Mouse (Mus musculus): ENCODE results near the gene Oxsr1. TPM values are rescaled to one million over a fixed set of nuclear protein-coding genes. Genes with fewer than 3 reads are reported as not detected.
"Not testable (repeated sequence)": the region's sequence is repeated elsewhere in the genome, so short reads cannot be mapped to it uniquely, and the experiment has no call there.

Oxsr1 gene
- total RNA-seq, 2 experiments from 2014 or later = 55.9 to 64.1 TPM

GRCm38 (mm10) chr9:119230829-119231228 lies 91.4 kb downstream of the Oxsr1 start:
- no peak overlapping the region for H3K4me3 ChIP-seq
- no peak for DNase-seq
- H3K27ac ChIP-seq = no peak overlapping the region

GRCm38 (mm10) chr9:119220249-119220648 lies 102.0 kb downstream of the Oxsr1 start:
- TF ChIP-seq CTCF (IDR thresholded peaks at IDR 0.05) = no peak
- H3K27ac ChIP-seq = no peak overlapping the region
- DNase-seq = no peak
- intact Hi-C loops (cut with DNase I) = no loop called here
- no peak overlapping the region for H3K4me3 ChIP-seq

More at GRCm38 (mm10) chr9:119230829-119231228, 91.4 kb downstream of the Oxsr1 start:
- no peak for TF ChIP-seq CTCF (IDR thresholded peaks at IDR 0.05)
- intact Hi-C loops (cut with DNase I) = no loop called here

GRCm38 (mm10) chr9:119219667-119220066 lies 102.6 kb downstream of the Oxsr1 start:
- intact Hi-C loops (cut with DNase I) = no loop called here
- DNase-seq = no peak

DNA sequence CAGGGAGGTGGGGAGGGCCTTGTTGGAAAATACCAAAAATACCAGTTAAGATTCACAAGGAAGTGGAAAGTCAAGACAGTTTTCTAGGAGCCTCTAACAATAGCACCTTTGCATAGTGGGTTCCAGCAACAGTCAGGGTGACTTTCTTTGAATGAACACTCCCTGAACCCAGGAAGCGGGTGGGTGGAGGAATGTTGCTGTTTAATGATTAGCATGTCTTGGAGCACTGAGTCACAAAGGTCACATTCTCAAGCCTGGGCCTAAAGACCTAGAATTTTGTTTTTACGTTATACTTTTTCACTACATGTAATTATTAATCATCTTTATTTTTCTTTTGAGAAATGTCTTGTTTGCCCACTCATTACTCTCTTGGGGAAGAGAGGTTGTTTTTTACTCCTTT lies 106.9 kb downstream of the Oxsr1 start:
- H3K4me3 ChIP-seq; DNase-seq; H3K27ac ChIP-seq; intact Hi-C loops (cut with DNase I): not testable (repeated sequence)

More at GRCm38 (mm10) chr9:119219667-119220066, 102.6 kb downstream of the Oxsr1 start:
- no peak for TF ChIP-seq CTCF (IDR thresholded peaks at IDR 0.05)
- Histone ChIP-seq H3K4me3 (no peak overlapping the region), H3K27ac (no peak overlapping the region)

- intact Hi-C loops (cut with DNase I) = no loop called here
- TF ChIP-seq CTCF (IDR thresholded peaks at IDR 0.05) = no peak
- Histone ChIP-seq H3K27ac (no peak overlapping the region), H3K4me3 (no peak overlapping the region)
- DNase-seq = no peak
Observed at GRCm38 (mm10) chr9:119214601-119215000, 107.6 kb downstream of the Oxsr1 start.

- no peak for DNase-seq
- no peak overlapping the region for H3K27ac ChIP-seq
- TF ChIP-seq CTCF (IDR thresholded peaks at IDR 0.05) = no peak
- intact Hi-C loops (cut with DNase I) = no loop called here
- H3K4me3 ChIP-seq = no peak overlapping the region
Observed at GRCm38 (mm10) chr9:119212996-119213395, 109.2 kb downstream of the Oxsr1 start.

DNA sequence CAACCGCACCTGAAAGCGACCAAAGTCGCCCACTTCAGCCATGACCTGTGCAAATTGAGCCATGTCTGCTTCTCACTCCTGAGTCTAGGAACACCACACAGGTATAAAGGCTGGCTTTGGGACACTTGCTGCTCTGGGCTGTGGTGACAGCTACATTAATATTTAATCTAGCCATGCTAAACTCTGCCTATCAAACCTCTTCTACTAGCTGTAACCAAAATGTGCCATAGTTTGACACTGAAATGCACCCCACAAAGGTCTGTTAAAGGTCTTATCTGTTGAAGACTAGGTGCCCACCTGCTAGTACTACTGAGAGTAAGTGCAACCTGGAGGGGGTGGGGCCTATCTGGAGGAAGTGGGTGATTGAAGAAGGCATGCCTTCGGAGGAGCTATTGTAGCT lies 113.2 kb downstream of the Oxsr1 start, which contains the start of gene Slc22a13:
Gene Slc22a13 (minus strand): TSS at position 101 of the 400 bp plus-strand sequence.
- TF ChIP-seq CTCF (IDR thresholded peaks at IDR 0.05) = no peak
- no peak for DNase-seq
- Histone ChIP-seq H3K27ac (no peak within 1 kb of the TSS), H3K4me3 (no peak within 1 kb of the TSS)
- intact Hi-C loops (cut with DNase I) = no loop called here

- no peak for DNase-seq
- Histone ChIP-seq H3K4me3 (no peak overlapping the region), H3K27ac (no peak overlapping the region)
- intact Hi-C loops (cut with DNase I) = no loop called here
- no peak for TF ChIP-seq CTCF (IDR thresholded peaks at IDR 0.05)
Observed at GRCm38 (mm10) chr9:119207113-119207512, 115.1 kb downstream of the Oxsr1 start.

- no peak for DNase-seq
- intact Hi-C loops (cut with DNase I) = no loop called here
- no peak for TF ChIP-seq CTCF (IDR thresholded peaks at IDR 0.05)
Observed at GRCm38 (mm10) chr9:119206666-119207065, 115.6 kb downstream of the Oxsr1 start.

DNA sequence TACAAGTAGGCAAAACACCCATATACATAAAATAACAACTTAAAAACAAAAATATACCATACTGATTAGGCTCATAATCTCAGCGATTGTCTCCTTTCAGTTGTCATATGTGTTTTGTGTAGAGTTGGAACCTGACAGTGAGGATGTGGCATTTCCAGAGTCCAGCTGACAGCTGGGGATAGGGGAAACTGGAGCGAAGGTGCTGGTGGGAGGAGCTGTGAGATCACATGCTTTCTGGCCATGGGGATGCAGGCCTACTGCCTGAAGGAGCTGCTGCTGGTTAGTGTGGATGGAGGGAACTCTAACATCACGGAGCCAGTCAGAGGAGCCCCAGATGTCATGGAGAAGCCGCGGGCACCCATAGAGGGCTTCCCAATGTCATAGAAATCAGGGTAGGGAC lies 116.5 kb downstream of the Oxsr1 start:
- no peak for DNase-seq
- H3K27ac ChIP-seq = no peak overlapping the region
- intact Hi-C loops (cut with DNase I) = no loop called here
- no peak overlapping the region for H3K4me3 ChIP-seq
- no peak for TF ChIP-seq CTCF (IDR thresholded peaks at IDR 0.05)

More at GRCm38 (mm10) chr9:119206666-119207065, 115.6 kb downstream of the Oxsr1 start:
- H3K27ac ChIP-seq = no peak overlapping the region
- H3K4me3 ChIP-seq = no peak overlapping the region

DNA sequence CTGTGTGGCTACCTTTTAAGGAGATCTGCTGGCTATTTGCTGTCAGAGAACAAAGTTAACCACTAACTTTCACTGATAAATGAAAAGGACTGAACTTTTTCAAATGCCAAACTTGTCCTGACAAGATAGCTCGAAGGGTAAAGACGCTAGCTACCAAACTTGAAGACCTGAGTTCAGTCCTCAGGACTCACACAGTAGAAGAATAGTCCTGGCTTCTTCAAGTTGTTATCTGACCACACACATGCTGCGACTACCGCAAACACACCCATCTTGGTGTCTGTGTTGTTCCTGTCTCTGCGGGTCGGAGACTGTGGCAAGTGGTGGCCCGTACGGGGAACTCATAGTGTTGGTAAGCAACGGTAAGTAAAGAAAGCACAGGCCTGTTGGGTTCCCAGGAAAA lies 118.6 kb downstream of the Oxsr1 start:
- Histone ChIP-seq H3K4me3 (no peak overlapping the region), H3K27ac (no peak overlapping the region)
- no peak for DNase-seq
- no peak for TF ChIP-seq CTCF (IDR thresholded peaks at IDR 0.05)
- intact Hi-C loops (cut with DNase I) = no loop called here

GRCm38 (mm10) chr9:119201653-119202052 lies 120.6 kb downstream of the Oxsr1 start:
- no peak for DNase-seq
- no peak for TF ChIP-seq CTCF (IDR thresholded peaks at IDR 0.05)
- no peak overlapping the region for H3K4me3 ChIP-seq
- H3K27ac ChIP-seq = no peak overlapping the region
- intact Hi-C loops (cut with DNase I) = no loop called here

- TF ChIP-seq CTCF (IDR thresholded peaks at IDR 0.05) = no peak
- no peak overlapping the region for H3K27ac ChIP-seq
- no peak for DNase-seq
- intact Hi-C loops (cut with DNase I) = no loop called here
- no peak overlapping the region for H3K4me3 ChIP-seq
Observed at GRCm38 (mm10) chr9:119199151-119199861, 122.9 kb downstream of the Oxsr1 start.
